Mouse (Mus musculus): ENCODE results near the gene Hk3. TPM values are rescaled to one million over a fixed set of nuclear protein-coding genes. Genes with fewer than 3 reads are reported as not detected.

Hk3 gene
- polyA plus RNA-seq, 1 experiment from 2014 or later: 0.95 TPM

Other genes starting within 250 kb of the Hk3 start
- gene Eif4e1b, start 237.4 kb downstream of the Hk3 start, polyA plus RNA-seq (2015; fragmentation: Nextera tagmentation; extraction: Ambion mirVana): not detected in 2 replicates
- gene Tspan17, start 232.0 kb downstream of the Hk3 start, polyA plus RNA-seq (2015; fragmentation: Nextera tagmentation; extraction: Ambion mirVana): 19.6 and 21.0 TPM in 2 replicates
- 4.3 TPM in 2 replicates for gene Unc5a, start 72.0 kb downstream of the Hk3 start, polyA plus RNA-seq (2015; fragmentation: Nextera tagmentation; extraction: Ambion mirVana)
- gene Uimc1, start 78.9 kb upstream of the Hk3 start, polyA plus RNA-seq (2015; fragmentation: Nextera tagmentation; extraction: Ambion mirVana): 30.9 and 34.7 TPM in 2 replicates
- 15.1 and 20.0 TPM in 2 replicates for gene Zfp346, start 83.9 kb upstream of the Hk3 start, polyA plus RNA-seq (2015; fragmentation: Nextera tagmentation; extraction: Ambion mirVana)
- not detected in 2 replicates for gene Gm17617, start 112.2 kb upstream of the Hk3 start, polyA plus RNA-seq (2015; fragmentation: Nextera tagmentation; extraction: Ambion mirVana)
- gene Fgfr4, start 131.3 kb upstream of the Hk3 start, polyA plus RNA-seq (2015; fragmentation: Nextera tagmentation; extraction: Ambion mirVana): 26.3 and 27.7 TPM in 2 replicates
- 50.7 and 56.2 TPM in 2 replicates for gene Nsd1, start 188.4 kb upstream of the Hk3 start, polyA plus RNA-seq (2015; fragmentation: Nextera tagmentation; extraction: Ambion mirVana)

Data from lung, embryonic 16.5 days (tissue).